Mouse (Mus musculus): ENCODE data around the gene Eddm3b. TPM values are rescaled to one million over a fixed set of nuclear protein-coding genes. Genes with fewer than 3 reads are reported as not detected.

The Eddm3b gene
- total RNA-seq, 2 experiments from 2014 or later = not detected

Other genes starting within 250 kb of the Eddm3b start
- gene Tep1, start 243.9 kb upstream of the Eddm3b start, total RNA-seq (2014; fragmentation: Nextera tagmentation) = 11.1 and 25.3 TPM in 2 replicates
- gene Tep1, start 243.9 kb upstream of the Eddm3b start, total RNA-seq (2017) = 2.7 and 9.1 TPM in 2 replicates
- not detected in 2 replicates for gene Klhl33, start 216.9 kb upstream of the Eddm3b start, total RNA-seq (2014; fragmentation: Nextera tagmentation)
- gene Klhl33, start 216.9 kb upstream of the Eddm3b start, total RNA-seq (2017) = not detected in 2 replicates
- gene Osgep, start 189.5 kb upstream of the Eddm3b start, total RNA-seq (2014; fragmentation: Nextera tagmentation) = 76.3 and 83.3 TPM in 2 replicates
- gene Osgep, start 189.5 kb upstream of the Eddm3b start, total RNA-seq (2017) = 80.5 and 105 TPM in 2 replicates
- 152 and 166 TPM in 2 replicates for gene Apex1, start 189.5 kb upstream of the Eddm3b start, total RNA-seq (2014; fragmentation: Nextera tagmentation)
- gene Apex1, start 189.5 kb upstream of the Eddm3b start, total RNA-seq (2017) = 202 and 220 TPM in 2 replicates
- 12.6 and 21.0 TPM in 2 replicates for gene Pip4p1, start 183.6 kb upstream of the Eddm3b start, total RNA-seq (2014; fragmentation: Nextera tagmentation)
- 10.9 and 12.6 TPM in 2 replicates for gene Pip4p1, start 183.6 kb upstream of the Eddm3b start, total RNA-seq (2017)
- gene Pnp, start 183.3 kb upstream of the Eddm3b start, total RNA-seq (2014; fragmentation: Nextera tagmentation) = 297 and 354 TPM in 2 replicates
- 162 and 277 TPM in 2 replicates for gene Pnp, start 183.3 kb upstream of the Eddm3b start, total RNA-seq (2017)
- gene Gm49342, start 169.9 kb upstream of the Eddm3b start, total RNA-seq (2014; fragmentation: Nextera tagmentation) = not detected in 2 replicates
- gene Gm49342, start 169.9 kb upstream of the Eddm3b start, total RNA-seq (2017) = 194 and 233 TPM in 2 replicates
- 28.8 and 44.9 TPM in 2 replicates for gene Pnp2, start 158.4 kb upstream of the Eddm3b start, total RNA-seq (2014; fragmentation: Nextera tagmentation)
- gene Pnp2, start 158.4 kb upstream of the Eddm3b start, total RNA-seq (2017) = 9.8 and 12.2 TPM in 2 replicates
- not detected in 2 replicates for gene Rnase10, start 106.7 kb upstream of the Eddm3b start, total RNA-seq (2014; fragmentation: Nextera tagmentation)
- not detected in 2 replicates for gene Rnase10, start 106.7 kb upstream of the Eddm3b start, total RNA-seq (2017)
- gene Rnase9, start 72.6 kb upstream of the Eddm3b start, total RNA-seq (2014; fragmentation: Nextera tagmentation) = not detected in 2 replicates
- gene Rnase9, start 72.6 kb upstream of the Eddm3b start, total RNA-seq (2017) = not detected in 2 replicates
- gene Rnase11, start 64.3 kb upstream of the Eddm3b start, total RNA-seq (2014; fragmentation: Nextera tagmentation) = not detected in 2 replicates
- not detected in 2 replicates for gene Rnase11, start 64.3 kb upstream of the Eddm3b start, total RNA-seq (2017)
- gene Rnase12, start 56.8 kb upstream of the Eddm3b start, total RNA-seq (2014; fragmentation: Nextera tagmentation) = not detected in 2 replicates
- 0.99 and 5.2 TPM in 2 replicates for gene Rnase12, start 56.8 kb upstream of the Eddm3b start, total RNA-seq (2017)
- not detected in 2 replicates for gene Olfr750, start 40.0 kb upstream of the Eddm3b start, total RNA-seq (2014; fragmentation: Nextera tagmentation)
- not detected in 2 replicates for gene Olfr750, start 40.0 kb upstream of the Eddm3b start, total RNA-seq (2017)
- gene Rnase4, start 23.3 kb upstream of the Eddm3b start, total RNA-seq (2014; fragmentation: Nextera tagmentation) = not detected in 2 replicates
- gene Rnase4, start 23.3 kb upstream of the Eddm3b start, total RNA-seq (2017) = 0.76 TPM in 1 of 2 replicates, not detected in the other
- not detected in 2 replicates for gene Ang, start 23.3 kb upstream of the Eddm3b start, total RNA-seq (2014; fragmentation: Nextera tagmentation)
- gene Ang, start 23.3 kb upstream of the Eddm3b start, total RNA-seq (2017) = not detected in 2 replicates
- gene Rnase6, start 9.5 kb downstream of the Eddm3b start, total RNA-seq (2014; fragmentation: Nextera tagmentation) = 2.8 and 14.6 TPM in 2 replicates
- 14.8 and 44.0 TPM in 2 replicates for gene Rnase6, start 9.5 kb downstream of the Eddm3b start, total RNA-seq (2017)
- gene Rnase1, start 32.4 kb downstream of the Eddm3b start, total RNA-seq (2014; fragmentation: Nextera tagmentation) = not detected in 2 replicates
- not detected in 2 replicates for gene Rnase1, start 32.4 kb downstream of the Eddm3b start, total RNA-seq (2017)
- gene Rnase2b, start 47.8 kb downstream of the Eddm3b start, total RNA-seq (2014; fragmentation: Nextera tagmentation) = not detected in 2 replicates
- gene Rnase2b, start 47.8 kb downstream of the Eddm3b start, total RNA-seq (2017) = not detected in 2 replicates
- gene Ang2, start 84.7 kb downstream of the Eddm3b start, total RNA-seq (2014; fragmentation: Nextera tagmentation) = not detected in 2 replicates
- not detected in 2 replicates for gene Ang2, start 84.7 kb downstream of the Eddm3b start, total RNA-seq (2017)
- gene Ear14, start 89.0 kb downstream of the Eddm3b start, total RNA-seq (2014; fragmentation: Nextera tagmentation) = not detected in 2 replicates
- not detected in 2 replicates for gene Ear14, start 89.0 kb downstream of the Eddm3b start, total RNA-seq (2017)
- not detected in 2 replicates for gene Rnase2a, start 141.7 kb downstream of the Eddm3b start, total RNA-seq (2014; fragmentation: Nextera tagmentation)
- gene Rnase2a, start 141.7 kb downstream of the Eddm3b start, total RNA-seq (2017) = not detected in 2 replicates
- not detected in 2 replicates for gene Gm7247, start 247.3 kb downstream of the Eddm3b start, total RNA-seq (2014; fragmentation: Nextera tagmentation)
- gene Gm7247, start 247.3 kb downstream of the Eddm3b start, total RNA-seq (2017) = not detected in 2 replicates

Measured in megakaryocyte-erythroid progenitor cell, adult 5-6 weeks (primary cell).